Mouse (Mus musculus): ENCODE measurements around the gene Olfr77. TPM values are rescaled to one million over a fixed set of nuclear protein-coding genes. Genes with fewer than 3 reads are reported as not detected.

The Olfr77 gene
- not detected for total RNA-seq (2023)

DNA sequence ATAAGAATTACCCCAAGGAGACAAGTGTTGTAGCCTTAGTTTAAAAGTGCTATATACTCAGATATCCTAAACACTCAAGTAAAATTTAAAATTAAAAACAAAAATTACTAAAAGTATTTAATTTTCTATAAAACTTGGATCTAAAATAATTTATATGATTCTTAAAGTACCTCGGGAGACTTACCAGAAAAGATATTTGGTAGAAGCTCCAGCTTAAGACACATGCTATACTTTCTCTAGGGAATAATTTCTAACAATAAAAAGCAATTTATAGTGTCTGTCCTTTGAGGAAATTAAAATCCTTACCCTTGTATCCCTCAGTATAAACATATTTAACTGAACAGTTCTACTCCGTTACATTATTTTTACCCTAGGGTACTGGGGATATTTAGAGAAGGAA, at the start of gene Olfr77:
Gene Olfr77 (plus strand): TSS at position 301 of the 400 bp plus-strand sequence.

DNA sequence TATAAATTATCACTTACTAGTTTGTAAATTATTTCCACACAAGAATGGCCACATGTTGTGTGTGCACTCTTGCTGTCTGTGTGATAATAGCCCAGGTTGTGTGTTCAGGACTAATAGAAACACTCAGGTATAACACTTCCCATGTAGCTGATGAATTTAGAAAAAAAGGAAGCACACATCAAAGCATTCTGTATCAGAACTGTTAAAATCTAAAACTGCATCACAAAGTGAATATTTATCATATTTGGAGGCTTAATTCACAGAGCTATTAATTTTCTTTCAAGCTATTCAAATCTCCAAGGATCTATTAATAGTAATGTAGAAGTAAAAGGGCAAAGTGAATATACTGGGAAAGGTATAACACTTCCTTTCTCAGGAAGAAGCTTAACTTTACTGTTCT, 28.8 kb upstream of the Olfr77 start, which contains the start of gene Olfr862:
Gene Olfr862 (minus strand): TSS at position 101 of the 400 bp plus-strand sequence.

Other genes starting within 250 kb of the Olfr77 start
- not detected for gene Olfr857, start 207.4 kb upstream of the Olfr77 start, total RNA-seq (2023)
- gene Olfr58, start 136.6 kb upstream of the Olfr77 start, total RNA-seq (2023), result not detected
- not detected for gene Olfr859, start 112.0 kb upstream of the Olfr77 start, total RNA-seq (2023)
- gene Olfr860, start 67.1 kb upstream of the Olfr77 start, total RNA-seq (2023), result not detected
- not detected for gene Olfr862, start 28.9 kb upstream of the Olfr77 start, total RNA-seq (2023)
- gene Olfr866, start 111.2 kb downstream of the Olfr77 start, total RNA-seq (2023), result not detected
- gene Olfr867, start 140.7 kb downstream of the Olfr77 start, total RNA-seq (2023), result not detected
- not detected for gene Olfr868, start 181.8 kb downstream of the Olfr77 start, total RNA-seq (2023)
- not detected for gene Olfr869, start 212.1 kb downstream of the Olfr77 start, total RNA-seq (2023)